Mouse (Mus musculus) 3134 (cell line): Measurements from ENCODE around the gene Golim4.
"Not testable (repeated sequence)": the region's sequence is repeated elsewhere in the genome, so short reads cannot be mapped to it uniquely, and the experiment has no call there.

ENCODE experiments used
- DNase-seq: peaks from one replicate; pipeline ENCODE4 v3.0.0-alpha.2; 2011; ENCODE audit warnings: low spot score; ENCODE audit not compliant: insufficient read length; ENCODE audit errors: extremely low read depth

Golim4 gene

GRCm38 (mm10) chr3:75956551-75957302 is at the start of gene Golim4:
Gene Golim4 (minus strand): TSS chr3:75956949.
- peak; percentile 98 for DNase-seq

GRCm38 (mm10) chr3:76005621-76006020 is 48.9 kb upstream of the Golim4 start:
- no peak for DNase-seq

GRCm38 (mm10) chr3:76001156-76001555 is 44.4 kb upstream of the Golim4 start:
- DNase-seq = peak; percentile 15

- no peak for DNase-seq
Observed at GRCm38 (mm10) chr3:76000481-76000880, 43.7 kb upstream of the Golim4 start.

GRCm38 (mm10) chr3:75981031-75981750 is 24.4 kb upstream of the Golim4 start:
- DNase-seq = not testable (repeated sequence)

GRCm38 (mm10) chr3:75962784-75963772 is 6.3 kb upstream of the Golim4 start:
- not testable (repeated sequence) for DNase-seq

- DNase-seq = peak; percentile 89
Observed at GRCm38 (mm10) chr3:75955661-75956491, 873 bp downstream of the Golim4 start.

GRCm38 (mm10) chr3:75954185-75954584 is 2.6 kb downstream of the Golim4 start:
- DNase-seq = no peak

GRCm38 (mm10) chr3:75952328-75953060 is 4.3 kb downstream of the Golim4 start:
- DNase-seq = no peak

- DNase-seq = no peak
Observed at GRCm38 (mm10) chr3:75950897-75951296, 5.9 kb downstream of the Golim4 start.

GRCm38 (mm10) chr3:75949358-75949757 is 7.4 kb downstream of the Golim4 start:
- DNase-seq = no peak

- no peak for DNase-seq
Observed at GRCm38 (mm10) chr3:75948541-75949095, 8.1 kb downstream of the Golim4 start.

GRCm38 (mm10) chr3:75948003-75948402 is 8.7 kb downstream of the Golim4 start:
- no peak for DNase-seq

- no peak for DNase-seq
Observed at GRCm38 (mm10) chr3:75942303-75943060, 14.3 kb downstream of the Golim4 start.

- no peak for DNase-seq
Observed at GRCm38 (mm10) chr3:75941864-75942263, 14.9 kb downstream of the Golim4 start.

- DNase-seq = no peak
Observed at GRCm38 (mm10) chr3:75936152-75936551, 20.6 kb downstream of the Golim4 start.

GRCm38 (mm10) chr3:75930659-75931225 is 26.0 kb downstream of the Golim4 start:
- no peak for DNase-seq
